Mouse (Mus musculus): ENCODE measurements around the gene Zfp740.

Gene Zfp740

GRCm38 (mm10) chr15:102249251-102249691 is 46.2 kb downstream of the Zfp740 start:
- DNase-seq: no peak

DNA sequence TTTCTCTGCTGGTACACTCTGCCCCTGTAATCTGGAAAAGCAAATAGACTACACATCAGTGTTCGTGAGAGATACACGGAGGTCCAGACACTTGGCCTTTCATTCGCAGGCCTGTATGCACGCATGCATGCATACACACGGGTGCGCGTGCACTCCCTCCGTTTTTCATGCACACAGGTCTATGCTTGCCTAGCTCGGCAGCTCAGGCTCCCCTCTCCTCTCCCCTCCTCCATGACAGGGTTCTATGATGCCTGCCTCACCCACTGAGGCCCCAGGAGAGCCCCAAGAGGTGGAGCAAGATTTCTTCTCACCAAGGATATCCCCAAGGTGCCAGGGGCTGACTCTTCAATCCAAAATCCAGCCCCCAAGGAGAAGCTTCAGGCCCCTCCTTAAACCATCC is 46.9 kb downstream of the Zfp740 start:
- DNase-seq: no peak

DNA sequence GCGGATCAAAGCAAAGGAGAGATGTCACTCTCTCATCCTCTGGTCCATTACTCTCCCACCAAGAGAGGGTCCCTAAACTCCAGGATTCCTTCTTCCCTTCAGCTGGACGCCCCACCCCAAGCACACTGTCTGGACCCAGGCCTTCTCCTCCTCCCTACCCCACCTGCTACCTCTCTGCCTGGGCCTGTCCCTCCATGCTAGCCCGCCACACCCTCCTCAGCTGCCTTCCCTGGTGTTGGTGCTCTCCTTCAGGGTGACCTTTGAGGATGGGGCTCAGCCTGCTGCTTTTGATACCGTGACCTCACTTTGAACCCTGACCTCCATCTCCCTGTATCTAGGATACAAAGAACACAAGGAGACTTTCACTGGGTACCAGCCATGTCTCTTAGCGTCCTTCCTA is 47.5 kb downstream of the Zfp740 start:
- DNase-seq: no peak

DNA sequence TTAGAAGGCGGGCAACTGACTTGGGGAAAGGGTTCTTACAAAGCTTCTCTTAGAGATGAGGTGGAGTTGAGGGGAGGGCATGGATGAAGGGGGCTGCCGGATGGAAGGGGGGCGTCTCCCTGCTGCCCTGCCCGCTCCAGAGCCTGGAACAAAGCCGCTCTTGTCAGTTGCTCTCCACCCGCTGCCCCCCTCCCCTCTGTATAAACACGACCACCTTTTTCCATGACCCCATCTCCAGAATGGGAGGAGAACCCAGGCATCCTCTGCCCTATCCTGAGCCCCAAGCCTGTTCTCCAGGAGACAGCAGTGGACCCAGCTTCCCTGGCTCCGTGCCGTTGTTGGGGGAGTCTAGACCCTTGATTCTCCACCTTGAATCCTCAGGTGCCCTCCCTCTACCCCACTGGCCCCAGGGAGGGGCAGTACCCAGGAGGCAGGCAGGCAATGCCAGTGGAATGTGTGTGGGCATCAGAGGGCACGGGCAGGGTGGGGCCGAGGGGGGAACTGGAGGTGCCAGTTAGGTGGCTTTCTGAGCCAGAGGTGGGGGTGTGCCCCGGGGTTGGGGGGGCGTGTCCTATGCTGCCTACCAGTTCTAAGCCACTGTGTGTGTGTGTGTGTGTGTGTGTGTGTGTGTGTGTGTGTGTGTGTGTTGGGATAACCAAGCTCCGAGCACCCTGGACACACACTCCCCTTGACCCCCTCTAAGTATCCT is 52.7 kb downstream of the Zfp740 start:
- peak; percentile 54 for DNase-seq

DNA sequence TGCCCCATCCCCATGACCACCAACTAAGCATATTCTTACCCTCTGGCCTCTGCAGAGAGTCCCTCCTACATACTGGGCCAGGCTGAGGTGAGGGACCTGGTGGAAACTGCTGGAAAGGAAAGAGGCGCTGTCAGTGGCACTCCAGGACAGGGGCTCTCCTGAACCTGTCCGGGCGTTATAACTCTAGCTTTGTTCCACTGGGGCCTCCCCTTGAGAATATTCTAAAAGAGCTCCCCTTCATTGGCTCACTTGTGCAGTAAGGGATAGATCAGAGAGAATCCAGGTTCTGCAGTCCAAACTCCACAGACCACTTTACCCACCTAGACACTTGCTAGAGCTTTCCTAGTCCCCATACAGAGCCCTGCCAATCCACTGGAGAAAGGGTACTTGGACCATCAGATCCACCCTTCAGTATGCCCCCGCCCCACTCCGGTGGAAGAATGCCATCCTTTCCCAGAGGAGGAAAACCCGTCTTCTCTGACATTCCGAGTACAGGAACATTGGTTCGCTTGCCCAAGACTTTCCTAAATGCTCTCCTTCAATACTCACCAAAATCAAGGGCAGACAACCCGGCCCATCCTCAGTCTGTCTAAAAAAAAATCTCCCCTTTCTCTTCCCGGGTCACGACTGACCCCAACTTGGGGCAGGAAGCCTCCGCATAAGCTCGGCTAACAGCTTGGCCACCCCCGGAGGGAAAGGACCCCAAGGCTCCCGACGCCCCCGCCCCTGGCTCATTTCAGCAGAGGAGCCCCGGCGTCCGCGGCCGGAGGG is 53.6 kb downstream of the Zfp740 start:
- DNase-seq: no peak

DNA sequence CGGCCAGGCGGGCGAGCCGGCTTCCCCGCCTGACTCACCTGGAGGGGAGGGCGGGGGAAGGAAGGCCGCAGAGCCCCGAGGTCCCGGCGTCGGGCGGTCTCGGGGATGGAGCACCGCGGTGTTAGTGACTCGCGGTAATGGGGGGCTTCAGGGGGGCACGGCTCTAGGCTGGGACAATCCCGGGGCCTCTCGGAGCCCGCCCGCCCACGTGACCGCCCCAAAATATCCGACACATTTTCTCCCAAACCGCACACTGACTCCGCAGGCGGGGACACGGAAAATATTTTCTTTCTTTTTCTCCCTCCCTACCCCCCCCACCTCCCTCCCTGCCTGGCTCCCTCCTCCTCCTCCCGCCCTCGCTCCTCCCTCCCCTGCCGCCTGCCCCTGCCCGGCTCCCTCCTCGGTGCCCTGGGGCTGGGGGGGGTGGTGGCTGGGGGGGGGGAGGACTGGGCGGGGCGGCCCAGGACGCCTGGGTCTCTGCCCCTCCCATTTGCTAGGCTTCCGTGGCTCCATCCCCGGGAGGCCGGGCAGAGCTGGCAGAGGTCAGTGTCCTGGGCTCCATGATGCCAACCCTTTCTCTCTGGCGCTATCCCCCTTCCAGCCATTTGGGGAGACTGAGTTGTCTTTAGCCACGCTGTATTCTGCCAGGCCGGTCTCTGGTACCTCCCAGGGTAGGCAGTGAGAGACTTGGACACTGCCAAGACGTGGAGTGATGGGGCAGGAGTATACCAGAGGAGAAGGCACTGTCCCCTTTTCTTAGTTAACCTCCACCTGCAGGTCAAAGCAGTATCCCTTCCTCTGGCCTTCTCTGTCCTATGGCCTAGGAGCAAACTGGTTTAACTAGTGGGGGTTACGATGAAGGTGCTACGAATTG is 54.4 kb downstream of the Zfp740 start, which contains the start of gene Rarg:
TSS of gene Rarg (minus strand) at position 316 of the 874 bp plus-strand sequence.
- peak; percentile 64 for DNase-seq

DNA sequence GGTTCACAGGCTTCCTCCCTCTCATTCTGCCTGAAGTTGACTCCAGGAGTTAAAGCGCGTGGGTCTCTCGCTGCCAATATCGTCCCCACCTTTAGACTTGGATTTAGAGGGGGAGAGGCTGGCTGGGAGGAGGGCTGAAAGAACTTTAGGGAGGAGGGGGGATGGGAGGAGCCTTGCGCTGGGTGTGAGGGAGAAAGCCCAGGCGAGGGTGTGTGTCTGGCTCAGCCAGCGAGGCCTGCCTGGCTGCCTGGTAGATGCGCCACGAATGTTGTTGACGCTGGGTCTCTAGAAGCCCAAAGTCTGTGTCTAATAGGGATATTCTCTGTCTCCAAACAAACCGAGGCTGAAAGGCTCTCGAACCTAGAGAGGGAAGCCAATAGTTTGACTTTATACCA is 55.0 kb downstream of the Zfp740 start:
- DNase-seq: no peak

GRCm38 (mm10) chr15:102258581-102259253 is 55.7 kb downstream of the Zfp740 start:
- DNase-seq: no peak

DNA sequence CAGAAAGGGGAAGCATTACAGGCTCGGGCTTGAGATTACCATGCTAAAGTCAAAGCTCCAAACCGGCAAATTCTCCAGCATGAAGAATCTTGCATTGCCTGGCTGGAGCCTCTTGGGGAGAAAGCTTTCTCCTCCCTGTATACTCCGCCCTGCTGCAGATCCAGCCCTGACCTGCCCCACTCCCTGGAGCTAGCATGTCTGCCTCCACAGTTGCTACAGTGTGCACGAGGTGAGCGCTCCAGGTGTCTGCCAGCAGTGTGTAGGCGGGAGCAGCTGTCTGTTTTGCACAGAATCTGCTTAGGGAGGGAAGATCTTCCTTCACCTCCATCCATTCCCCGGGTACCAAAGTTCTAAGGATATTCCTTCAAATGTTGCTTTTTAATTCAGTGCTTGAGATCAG is 59.5 kb downstream of the Zfp740 start:
- DNase-seq: no peak

GRCm38 (mm10) chr15:102263037-102263436 is 60.0 kb downstream of the Zfp740 start:
- DNase-seq: no peak
